Mouse (Mus musculus): Measurements from ENCODE around the gene Heg1. TPM values are rescaled to one million over a fixed set of nuclear protein-coding genes. Genes with fewer than 3 reads are reported as not detected.

Heg1 gene
- polyA plus RNA-seq, 1 experiment from 2014 or later: 17.2 TPM

- Histone ChIP-seq H3K9me3 (replicated peaks; ENCODE audit: low read length) (no peaks in the 10 kb centered on the region), H3K4me1 (replicated peaks; ENCODE audit: insufficient read depth, low read length) (no peaks in the 10 kb centered on the region), H3K36me3 (ENCODE audit: insufficient read depth, low read length) (0 out of 2 replicates have a peak, but pooled peaks cover 6% of the 10 kb centered on the region), H3K27me3 (ENCODE audit: insufficient read depth, low read length) (no peaks in the 10 kb centered on the region), H3K27ac (no peak overlapping the region), H3K4me3 (replicated peaks; ENCODE audit: low read depth, low read length) (no peak overlapping the region), H3K4me2 (ENCODE audit: low read length) (no peak overlapping the region), H3K9ac (ENCODE audit: low read depth, low read length) (no peak overlapping the region)
- ATAC-seq (replicated peaks; ENCODE audit: low FRiP score, low read depth): no peak
- WGBS: 72% methylated on average over 15 of the region's 15 CpGs
- TF ChIP-seq CTCF (IDR thresholded peaks at IDR 0.05; ENCODE audit: low read depth): no peak
- no peak for DNase-seq (ENCODE audit: low spot score)
Measured at GRCm38 (mm10) chr16:33766757-33767156, 82.6 kb downstream of the Heg1 start.

- no peak overlapping the region for H3K27ac ChIP-seq
Measured at GRCm38 (mm10) chr16:33768491-33769278, 84.5 kb downstream of the Heg1 start.

GRCm38 (mm10) chr16:33769848-33770247 is 85.7 kb downstream of the Heg1 start:
- 52% methylated on average over 7 of the region's 7 CpGs for WGBS
- H3K27ac ChIP-seq: no peak overlapping the region
- H3K4me2 ChIP-seq (ENCODE audit: low read length): no peak overlapping the region
- DNase-seq (ENCODE audit: low spot score): peak; percentile 34
- H3K9me3 ChIP-seq (replicated peaks; ENCODE audit: low read length): no peaks in the 10 kb centered on the region
- no peaks in the 10 kb centered on the region for H3K4me1 ChIP-seq (replicated peaks; ENCODE audit: insufficient read depth, low read length)
- no peak overlapping the region for H3K4me3 ChIP-seq (replicated peaks; ENCODE audit: low read depth, low read length)
- no peak for ATAC-seq (replicated peaks; ENCODE audit: low FRiP score, low read depth)
- H3K36me3 ChIP-seq (ENCODE audit: insufficient read depth, low read length): 0 out of 2 replicates have a peak, but pooled peaks cover 6% of the 10 kb centered on the region
- no peak overlapping the region for H3K9ac ChIP-seq (ENCODE audit: low read depth, low read length)
- TF ChIP-seq CTCF (IDR thresholded peaks at IDR 0.05; ENCODE audit: low read depth): no peak
- no peaks in the 10 kb centered on the region for H3K27me3 ChIP-seq (ENCODE audit: insufficient read depth, low read length)

More at GRCm38 (mm10) chr16:33768491-33769278, 84.5 kb downstream of the Heg1 start:
- Histone ChIP-seq H3K9ac (ENCODE audit: low read depth, low read length) (no peak overlapping the region), H3K4me2 (ENCODE audit: low read length) (no peak overlapping the region), H3K9me3 (replicated peaks; ENCODE audit: low read length) (no peaks in the 10 kb centered on the region), H3K27me3 (ENCODE audit: insufficient read depth, low read length) (no peaks in the 10 kb centered on the region), H3K4me3 (replicated peaks; ENCODE audit: low read depth, low read length) (no peak overlapping the region), H3K36me3 (ENCODE audit: insufficient read depth, low read length) (0 out of 2 replicates have a peak, but pooled peaks cover 6% of the 10 kb centered on the region), H3K4me1 (replicated peaks; ENCODE audit: insufficient read depth, low read length) (no peaks in the 10 kb centered on the region)
- DNase-seq (ENCODE audit: low spot score): no peak
- no peak for ATAC-seq (replicated peaks; ENCODE audit: low FRiP score, low read depth)
- no peak for TF ChIP-seq CTCF (IDR thresholded peaks at IDR 0.05; ENCODE audit: low read depth)
- 85% methylated on average over 3 of the region's 3 CpGs for WGBS

GRCm38 (mm10) chr16:33770778-33771454 is 86.7 kb downstream of the Heg1 start:
- Histone ChIP-seq H3K4me3 (replicated peaks; ENCODE audit: low read depth, low read length) (no peak overlapping the region), H3K9ac (ENCODE audit: low read depth, low read length) (no peak overlapping the region), H3K27me3 (ENCODE audit: insufficient read depth, low read length) (no peaks in the 10 kb centered on the region), H3K36me3 (ENCODE audit: insufficient read depth, low read length) (0 out of 2 replicates have a peak, but pooled peaks cover 6% of the 10 kb centered on the region), H3K27ac (no peak overlapping the region), H3K9me3 (replicated peaks; ENCODE audit: low read length) (no peaks in the 10 kb centered on the region), H3K4me2 (ENCODE audit: low read length) (no peak overlapping the region), H3K4me1 (replicated peaks; ENCODE audit: insufficient read depth, low read length) (no peaks in the 10 kb centered on the region)
- ATAC-seq (replicated peaks; ENCODE audit: low FRiP score, low read depth) (no peak), DNase-seq (ENCODE audit: low spot score) (no peak)
- 94% methylated on average over 4 of the region's 4 CpGs for WGBS
- no peak for TF ChIP-seq CTCF (IDR thresholded peaks at IDR 0.05; ENCODE audit: low read depth)

- no peak overlapping the region for H3K9ac ChIP-seq (ENCODE audit: low read depth, low read length)
- no peaks in the 10 kb centered on the region for H3K4me1 ChIP-seq (replicated peaks; ENCODE audit: insufficient read depth, low read length)
- no peak for TF ChIP-seq CTCF (IDR thresholded peaks at IDR 0.05; ENCODE audit: low read depth)
- ATAC-seq (replicated peaks; ENCODE audit: low FRiP score, low read depth) (no peak), DNase-seq (ENCODE audit: low spot score) (no peak)
- WGBS: 91% methylated on average over 5 of the region's 5 CpGs
- H3K4me3 ChIP-seq (replicated peaks; ENCODE audit: low read depth, low read length): no peak overlapping the region
- no peaks in the 10 kb centered on the region for H3K9me3 ChIP-seq (replicated peaks; ENCODE audit: low read length)
- H3K36me3 ChIP-seq (ENCODE audit: insufficient read depth, low read length): no peaks in the 10 kb centered on the region
- H3K27me3 ChIP-seq (ENCODE audit: insufficient read depth, low read length): no peaks in the 10 kb centered on the region
- H3K27ac ChIP-seq: no peak overlapping the region
- no peak overlapping the region for H3K4me2 ChIP-seq (ENCODE audit: low read length)
Measured at GRCm38 (mm10) chr16:33772809-33773208, 88.6 kb downstream of the Heg1 start.

GRCm38 (mm10) chr16:33774972-33775371 is 90.8 kb downstream of the Heg1 start:
- Histone ChIP-seq H3K27ac (no peak overlapping the region), H3K4me2 (ENCODE audit: low read length) (no peak overlapping the region), H3K36me3 (ENCODE audit: insufficient read depth, low read length) (no peaks in the 10 kb centered on the region), H3K4me3 (replicated peaks; ENCODE audit: low read depth, low read length) (no peak overlapping the region), H3K9me3 (replicated peaks; ENCODE audit: low read length) (no peaks in the 10 kb centered on the region), H3K9ac (ENCODE audit: low read depth, low read length) (no peak overlapping the region), H3K27me3 (ENCODE audit: insufficient read depth, low read length) (no peaks in the 10 kb centered on the region), H3K4me1 (replicated peaks; ENCODE audit: insufficient read depth, low read length) (no peaks in the 10 kb centered on the region)
- no peak for TF ChIP-seq CTCF (IDR thresholded peaks at IDR 0.05; ENCODE audit: low read depth)
- 55% methylated on average over 3 of the region's 3 CpGs for WGBS
- ATAC-seq (replicated peaks; ENCODE audit: low FRiP score, low read depth) (no peak), DNase-seq (ENCODE audit: low spot score) (no peak)
